Mouse (Mus musculus) frontal cortex, postnatal 25 days (tissue): Measurements from ENCODE around the gene Csnk1e.

Experiments used
- DNase-seq, 2 experiments: peaks; one replicate each; pipeline ENCODE4 v3.0.0; 2022; ENCODE audit warnings: low spot score in 2 of 2

The Csnk1e gene

DNA sequence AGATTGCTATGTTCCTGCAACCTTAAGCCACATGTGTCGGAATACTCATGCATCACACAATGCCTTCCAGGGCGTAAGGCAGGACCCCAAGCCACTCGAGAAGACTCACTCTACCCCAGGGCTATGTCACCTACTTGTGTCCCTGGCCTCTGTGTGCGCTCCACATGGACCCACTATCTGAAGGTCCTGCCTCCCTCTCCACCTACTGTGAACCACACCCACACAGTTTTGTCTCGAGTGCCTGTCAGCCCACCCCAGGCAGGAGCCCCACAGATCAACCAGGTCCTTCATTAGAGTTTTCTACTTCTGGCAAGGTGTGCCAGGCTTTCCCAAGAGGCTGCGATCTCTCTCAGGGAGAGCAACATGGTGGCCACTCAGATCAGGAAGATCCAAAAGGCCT, 60.1 kb downstream of the Csnk1e start:
- DNase-seq: no peak

DNA sequence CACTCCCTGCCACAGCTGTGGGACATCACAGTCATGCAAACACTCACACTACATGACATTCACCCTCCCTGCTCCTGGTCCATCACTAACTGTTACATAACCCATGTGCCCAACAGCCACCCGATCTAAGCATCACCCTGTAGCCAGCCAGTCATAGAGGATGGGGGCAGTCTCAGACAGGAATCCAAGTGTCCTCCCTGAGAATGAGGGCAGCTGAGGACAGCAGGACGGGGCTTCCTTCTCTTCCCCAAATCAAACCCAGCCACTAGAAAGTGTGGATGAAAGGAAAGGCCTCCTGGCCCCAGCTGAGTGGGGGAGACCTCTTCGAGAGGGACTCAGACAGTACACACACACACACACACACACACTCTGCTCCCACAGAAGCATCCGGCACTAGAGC, 60.5 kb downstream of the Csnk1e start:
- DNase-seq: no peak

DNA sequence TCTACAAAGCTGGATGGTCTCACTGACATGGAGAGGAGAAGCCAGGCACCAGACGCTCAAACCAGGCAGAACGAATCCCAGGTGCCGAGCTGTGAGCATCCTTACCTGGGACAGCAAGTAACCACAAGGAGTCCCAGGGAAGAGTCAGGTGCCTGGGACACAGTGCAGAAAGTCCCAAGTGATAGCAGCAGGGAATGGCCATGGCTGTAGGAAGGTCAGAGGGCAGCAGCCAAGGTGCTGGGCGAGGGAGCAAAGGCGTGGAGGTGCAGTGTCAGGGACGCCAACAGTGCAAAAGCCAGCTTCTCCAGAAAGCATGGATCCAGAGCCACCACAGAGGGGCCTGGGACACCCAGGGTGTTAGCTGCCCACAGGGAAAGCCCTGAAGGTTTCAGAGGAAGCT, 62.3 kb downstream of the Csnk1e start:
- DNase-seq: no peak

DNA sequence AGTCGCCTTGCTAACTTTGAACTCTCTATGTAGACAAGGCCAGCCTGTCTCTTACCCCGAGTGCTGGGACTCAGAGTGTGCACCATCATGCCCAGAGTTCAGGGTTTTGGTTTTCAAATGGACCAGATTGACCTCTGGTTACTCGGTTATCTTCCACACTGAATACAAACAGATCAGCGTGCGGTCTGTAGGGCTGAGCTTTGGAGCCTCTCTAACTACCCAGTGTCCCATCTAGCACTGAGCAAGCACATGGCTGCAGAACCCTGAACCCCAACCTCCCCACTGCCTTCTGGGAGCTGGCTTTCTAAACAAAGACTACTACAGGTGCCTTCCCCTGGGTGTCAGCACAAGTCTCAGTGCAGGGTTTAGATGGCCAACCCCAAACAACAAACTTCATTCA, 62.8 kb downstream of the Csnk1e start:
- DNase-seq: no peak

DNA sequence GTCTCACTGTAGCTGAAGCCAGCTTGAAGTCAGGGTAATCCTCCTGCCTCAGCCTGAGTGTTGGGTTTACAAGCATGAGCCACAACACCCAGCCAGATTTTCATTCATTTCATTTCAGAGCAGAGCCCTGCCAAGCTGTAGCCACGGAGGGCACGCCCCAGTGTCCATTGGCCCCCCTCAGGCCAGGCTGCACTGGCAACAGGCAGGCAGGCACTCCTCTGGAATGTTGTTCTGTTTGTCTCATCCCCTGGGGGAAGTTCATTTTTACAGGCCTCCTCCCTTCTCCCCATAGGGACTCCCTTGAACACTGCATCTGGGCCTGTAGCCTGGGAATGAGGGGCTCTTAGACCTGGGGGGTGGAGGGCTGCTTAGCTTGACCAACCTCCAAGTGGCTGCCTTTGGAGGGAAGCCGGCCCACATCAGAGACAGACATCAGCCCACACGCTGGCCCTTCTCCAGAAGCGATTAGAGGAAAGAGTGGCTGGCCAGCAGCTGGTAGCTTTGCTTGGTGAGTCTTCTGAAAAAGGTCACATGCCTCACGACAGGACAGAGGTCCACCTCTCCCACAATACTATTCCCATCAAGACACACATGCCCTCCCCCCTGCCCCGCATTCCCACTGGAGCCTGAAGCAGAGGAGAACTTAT, 63.8 kb downstream of the Csnk1e start:
- no peak for DNase-seq

DNA sequence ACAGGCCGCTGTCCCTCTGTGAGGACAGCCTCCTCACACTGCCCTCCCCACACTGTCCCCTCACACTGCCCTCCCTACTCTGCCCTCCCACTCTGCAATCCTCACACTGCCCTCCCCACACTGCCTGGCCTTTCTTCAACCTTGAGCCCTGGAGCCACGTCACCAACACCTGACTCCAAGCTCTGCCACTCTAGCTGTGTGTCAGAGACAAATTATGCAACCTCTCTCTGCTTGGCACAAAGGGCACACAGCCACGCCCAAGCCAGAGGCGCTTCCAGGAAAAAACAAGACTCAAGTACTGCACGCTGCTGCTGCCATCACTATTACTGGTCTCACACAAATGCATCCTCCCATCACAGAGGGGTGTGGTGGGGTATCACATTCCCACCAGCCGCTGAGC, 64.9 kb downstream of the Csnk1e start:
- no peak for DNase-seq

DNA sequence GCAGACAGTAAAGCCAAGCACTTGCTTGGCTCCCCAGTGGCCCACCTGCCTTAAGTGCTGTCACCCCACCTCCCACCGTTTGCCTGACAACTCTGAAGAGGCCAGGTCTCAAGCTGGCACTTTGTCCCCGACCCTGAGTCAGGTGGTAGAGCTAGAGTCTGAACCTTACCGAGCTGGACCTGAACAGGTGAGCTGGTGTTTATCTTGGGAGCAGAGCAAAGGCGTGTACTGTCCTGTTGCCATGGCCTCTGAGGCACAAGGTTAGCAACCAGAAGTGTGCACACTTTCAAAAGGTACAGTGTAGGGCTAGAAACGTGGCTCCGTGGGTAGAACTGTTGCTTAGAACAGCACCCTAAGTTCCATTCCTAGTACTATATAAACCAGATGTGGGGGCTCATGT, 67.2 kb downstream of the Csnk1e start:
- DNase-seq: no peak

DNA sequence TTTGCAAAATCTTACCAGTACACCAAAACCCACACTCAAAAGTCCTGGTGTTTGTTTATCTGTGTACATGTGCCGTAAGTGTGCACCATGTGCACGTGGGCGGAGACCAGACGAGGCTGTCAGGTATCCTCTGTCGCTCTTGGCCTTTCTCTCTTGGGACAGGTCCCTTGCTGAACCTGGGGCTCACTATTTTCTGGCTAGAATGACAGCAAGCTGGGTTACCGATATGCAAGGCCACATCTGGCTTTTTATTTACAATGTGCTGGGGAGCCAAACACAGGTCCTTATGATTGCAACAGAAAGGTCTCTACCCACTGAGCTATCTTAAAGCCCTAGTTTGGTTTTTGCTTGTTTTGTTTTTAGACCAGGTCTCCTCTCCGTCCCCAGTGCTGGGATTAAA, 67.8 kb downstream of the Csnk1e start:
- DNase-seq: no peak

DNA sequence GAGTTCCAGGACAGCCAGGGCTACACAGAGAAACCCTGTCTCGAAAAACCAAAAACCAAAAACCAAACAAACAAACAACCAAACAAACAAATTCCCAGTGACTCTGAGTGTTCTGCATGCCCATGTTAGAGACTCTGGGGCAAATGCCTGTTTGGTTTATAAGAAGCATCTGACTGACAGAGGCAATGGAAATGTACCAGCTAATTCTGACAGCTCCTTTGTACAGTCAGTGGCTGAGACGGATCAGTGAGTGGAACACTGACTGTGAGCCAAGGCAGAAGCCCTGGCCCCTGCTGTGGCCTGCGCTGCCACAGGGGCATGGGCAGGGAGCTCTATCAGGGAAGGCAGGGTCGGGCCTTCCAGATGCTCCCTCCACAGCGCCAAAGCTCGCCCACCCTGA, 68.3 kb downstream of the Csnk1e start:
- DNase-seq: no peak

DNA sequence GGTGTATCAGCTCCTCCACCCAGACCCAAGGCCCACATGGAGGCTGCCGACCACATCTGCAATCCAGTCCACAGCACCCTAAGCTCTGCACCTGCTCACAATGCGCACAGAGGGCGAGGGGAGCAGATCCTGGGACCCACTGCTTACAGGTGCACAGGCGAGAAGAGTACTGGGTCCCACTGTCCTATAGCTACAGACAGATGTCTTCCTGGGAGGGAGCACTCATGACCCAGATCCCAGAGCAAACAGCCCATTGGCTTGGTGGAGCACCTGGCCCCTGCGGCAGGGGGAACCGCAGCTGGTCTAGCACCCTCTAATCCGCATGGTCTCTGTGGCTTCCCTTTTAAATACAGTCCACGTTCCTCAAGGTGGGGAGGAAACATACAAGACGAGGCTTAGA, 73.7 kb downstream of the Csnk1e start:
- DNase-seq: no peak

DNA sequence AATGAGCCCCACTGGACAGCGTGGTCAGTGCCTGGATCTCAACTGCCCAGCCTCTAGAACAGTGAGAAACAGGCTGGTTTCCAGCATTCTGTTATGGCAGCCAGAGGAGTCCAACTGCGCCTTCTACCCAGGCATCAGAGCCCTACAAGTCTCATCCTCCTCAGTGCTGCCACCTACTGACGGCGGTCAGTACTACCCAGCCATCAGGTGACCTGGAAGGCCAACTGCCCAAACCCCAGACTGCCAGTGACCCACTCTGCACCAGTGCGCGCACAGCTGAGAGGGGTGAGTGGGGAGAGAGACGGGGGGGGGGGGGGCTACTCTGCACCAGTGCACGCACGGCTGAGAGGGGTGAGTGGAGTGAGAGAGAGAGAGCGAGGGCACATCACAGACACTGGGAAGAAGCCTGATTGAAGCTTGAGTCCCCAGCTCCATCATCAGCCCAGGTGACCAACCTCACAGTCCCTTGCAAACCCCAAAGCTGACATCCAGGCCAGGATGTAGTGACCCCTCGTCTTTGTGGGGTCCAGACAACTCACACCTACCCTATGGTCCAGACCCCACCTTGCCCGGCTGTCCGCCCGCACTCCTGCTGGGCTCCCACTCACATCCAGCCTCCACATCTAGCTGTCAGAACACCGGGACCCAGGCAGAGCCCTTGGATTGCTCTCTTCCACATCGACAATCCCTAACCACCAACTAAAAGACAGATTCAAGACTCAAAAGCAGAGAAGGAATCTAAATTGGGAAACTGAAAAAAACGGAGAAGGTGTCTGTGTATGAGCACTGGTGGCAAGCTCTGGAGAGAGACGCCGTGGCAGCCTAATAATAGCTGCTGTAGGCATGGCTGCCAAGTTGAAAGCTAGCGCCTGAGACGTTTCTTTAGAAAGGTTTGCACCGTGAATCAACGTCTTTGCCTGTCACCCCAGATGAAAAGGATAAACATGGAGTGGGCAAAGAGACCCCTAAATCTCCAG, 74.6 kb downstream of the Csnk1e start:
- DNase-seq: peak in 1 of 2 experiments; percentile 49

DNA sequence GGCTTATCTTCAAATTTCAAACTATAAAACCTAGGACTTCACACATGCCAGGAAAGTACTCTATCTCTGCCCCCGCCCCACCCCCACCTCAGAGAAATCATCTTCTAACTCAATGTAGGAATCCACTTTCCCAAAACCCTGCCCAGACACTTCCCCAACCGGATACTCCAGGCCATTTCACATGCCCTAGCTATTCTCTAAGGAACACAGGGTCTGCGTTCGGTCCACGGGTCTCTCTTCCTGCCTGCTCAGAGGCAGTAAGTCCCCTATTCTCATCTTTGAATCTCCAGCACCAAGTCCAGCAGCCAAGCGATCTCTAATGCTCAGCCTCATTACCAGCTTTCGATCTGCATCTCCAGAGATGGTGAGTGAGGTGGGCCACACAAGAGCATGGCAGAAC, 75.7 kb downstream of the Csnk1e start:
- no peak for DNase-seq

DNA sequence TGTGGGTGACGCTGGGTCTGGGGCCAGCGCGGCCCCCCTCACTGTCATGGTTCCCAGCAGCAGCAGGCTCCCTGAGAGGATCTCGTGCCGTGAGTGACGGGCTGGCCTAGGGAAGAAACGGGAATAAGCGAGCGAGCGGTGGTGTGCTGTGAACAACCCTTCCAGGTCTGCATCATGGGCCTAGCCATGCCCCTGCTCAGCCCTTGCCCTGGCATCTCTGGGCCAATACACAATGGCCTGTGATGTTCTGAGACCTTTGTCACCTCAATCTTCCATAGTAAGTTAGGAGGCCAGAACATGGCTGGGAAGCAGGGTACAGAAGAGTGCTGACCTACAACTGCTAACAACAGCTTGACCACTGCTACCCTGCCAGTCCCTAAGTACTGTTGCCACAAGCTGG, 76.8 kb downstream of the Csnk1e start:
- no peak for DNase-seq

DNA sequence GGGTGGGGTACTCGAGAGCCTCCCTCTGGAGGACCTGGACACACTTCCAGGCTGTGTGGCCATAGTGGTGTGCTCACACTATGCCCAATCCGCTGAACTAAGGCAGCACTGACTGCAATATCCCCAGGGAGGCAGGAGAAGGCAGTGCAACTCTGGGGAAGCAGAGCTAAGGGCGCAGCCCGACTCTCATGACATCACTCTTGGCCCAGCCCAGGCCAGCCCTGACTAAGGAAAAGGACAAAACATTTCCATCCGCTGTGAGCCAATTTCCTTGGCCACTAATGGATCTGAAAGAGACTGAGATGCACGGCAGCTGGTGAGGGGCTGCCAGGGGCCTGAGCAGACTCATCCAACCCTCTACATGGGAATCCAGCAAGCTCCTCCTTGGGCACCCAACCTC, 77.7 kb downstream of the Csnk1e start:
- no peak for DNase-seq

DNA sequence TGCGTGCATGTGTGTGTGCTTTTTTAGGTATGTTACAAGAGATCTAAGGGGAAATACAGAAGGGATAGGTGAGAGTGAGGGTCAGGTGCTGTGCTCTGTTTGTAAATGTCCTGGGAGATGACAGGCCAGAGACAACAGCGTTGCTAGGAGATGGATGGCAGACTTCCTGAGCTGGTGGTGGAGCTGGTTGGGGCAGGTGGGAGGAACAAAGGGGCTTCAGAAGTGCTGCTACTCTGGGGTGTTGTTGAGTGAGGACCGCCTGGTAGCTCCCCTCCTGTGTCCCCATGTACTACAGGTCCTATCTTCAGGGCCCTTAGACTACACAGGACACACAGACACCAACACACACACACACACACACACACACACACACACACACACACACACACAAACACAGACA, 80.6 kb downstream of the Csnk1e start:
- DNase-seq: no peak

DNA sequence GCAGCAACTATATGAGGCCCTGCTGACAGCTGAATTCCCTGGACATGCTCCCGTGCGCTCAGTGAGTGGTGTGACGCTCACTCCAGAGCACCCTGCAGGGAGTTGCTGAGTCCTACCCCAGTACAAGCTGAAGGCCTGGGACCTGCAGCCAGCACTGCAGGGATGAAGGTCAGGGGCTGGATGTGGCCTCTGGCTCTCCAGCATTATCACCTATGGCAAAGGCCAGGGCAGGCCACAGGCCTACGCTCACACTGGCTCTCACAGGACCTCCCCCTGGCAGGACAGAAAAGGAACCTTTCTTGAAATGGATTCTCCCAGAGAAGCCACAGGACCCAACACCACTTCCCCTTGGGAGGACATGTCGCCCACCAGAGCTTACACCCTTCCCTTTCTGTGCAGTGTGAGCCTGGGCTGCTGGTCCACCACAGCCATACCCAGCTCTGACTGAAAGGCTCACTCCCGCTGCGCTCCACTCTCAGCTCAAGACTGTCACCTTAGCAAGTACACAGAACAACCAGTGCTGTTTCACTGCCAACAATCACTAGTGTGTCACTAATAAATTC, 85.0 kb downstream of the Csnk1e start:
- DNase-seq: no peak

DNA sequence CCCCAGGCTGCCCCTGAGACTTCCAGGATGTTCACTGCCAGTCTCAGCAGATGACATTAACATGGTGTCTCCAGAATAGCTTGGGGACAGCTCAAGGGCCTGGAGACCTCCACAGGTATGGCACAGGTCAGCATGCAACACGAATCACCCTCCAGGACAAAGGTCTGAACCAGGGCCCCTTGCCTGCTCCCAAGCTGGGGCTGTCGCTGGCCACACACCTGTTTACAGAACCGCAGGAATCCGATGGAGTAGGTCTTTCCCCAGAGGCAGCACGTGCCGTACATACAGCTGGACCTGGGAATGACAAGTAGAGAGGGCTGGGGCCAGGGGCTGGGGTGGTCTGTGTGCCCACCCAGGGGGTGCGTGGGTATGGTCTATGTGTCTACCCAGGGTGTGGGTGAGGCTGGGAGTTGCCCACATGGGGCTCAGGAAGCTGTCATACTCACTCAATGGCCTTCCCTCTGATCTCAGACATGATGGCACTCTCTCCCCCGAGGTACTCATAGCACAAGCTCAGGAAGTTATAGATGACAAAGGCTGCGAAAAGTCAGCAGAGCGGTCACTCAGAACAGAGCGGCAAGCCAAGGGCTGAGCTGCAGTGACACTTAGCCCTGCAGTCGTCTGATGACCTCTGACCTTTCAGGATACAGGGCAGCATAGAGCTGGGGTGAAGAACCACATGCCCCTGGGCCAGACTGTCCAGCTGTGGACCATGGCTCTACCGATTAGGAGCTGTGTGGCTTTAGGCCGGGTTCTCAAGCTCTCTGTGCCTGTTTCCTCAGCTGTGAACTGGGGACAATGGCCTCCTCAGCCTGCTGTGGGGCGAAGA, 85.7 kb downstream of the Csnk1e start:
- DNase-seq: no peak

DNA sequence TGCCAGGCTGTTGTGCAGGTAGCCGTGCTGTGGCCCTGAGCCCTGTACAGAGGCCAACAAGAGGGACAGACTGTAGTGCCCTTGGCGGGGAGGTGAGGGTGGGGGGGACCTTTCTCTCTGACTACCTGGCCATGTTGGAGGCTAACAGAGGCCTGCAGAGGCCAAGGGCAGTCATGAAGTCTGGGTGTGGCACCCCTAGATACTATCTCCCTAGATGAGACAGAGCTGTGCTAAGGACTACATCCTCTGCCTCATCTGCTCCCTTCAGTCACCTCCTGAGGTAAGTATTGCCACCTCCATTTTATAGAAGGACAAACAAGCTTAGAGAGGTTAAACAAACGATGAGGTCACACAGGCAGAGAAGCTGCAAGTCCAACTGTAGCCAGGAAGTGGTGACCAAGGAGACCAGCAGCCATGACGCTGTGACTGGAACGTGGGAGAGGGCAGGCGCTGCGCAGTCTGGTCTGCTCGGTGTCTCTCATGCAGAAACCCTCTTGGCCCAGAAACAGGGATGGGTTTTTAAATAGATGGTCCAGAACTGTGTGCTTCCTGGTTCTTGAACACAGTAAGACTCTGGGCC, 86.4 kb downstream of the Csnk1e start:
- no peak for DNase-seq

DNA sequence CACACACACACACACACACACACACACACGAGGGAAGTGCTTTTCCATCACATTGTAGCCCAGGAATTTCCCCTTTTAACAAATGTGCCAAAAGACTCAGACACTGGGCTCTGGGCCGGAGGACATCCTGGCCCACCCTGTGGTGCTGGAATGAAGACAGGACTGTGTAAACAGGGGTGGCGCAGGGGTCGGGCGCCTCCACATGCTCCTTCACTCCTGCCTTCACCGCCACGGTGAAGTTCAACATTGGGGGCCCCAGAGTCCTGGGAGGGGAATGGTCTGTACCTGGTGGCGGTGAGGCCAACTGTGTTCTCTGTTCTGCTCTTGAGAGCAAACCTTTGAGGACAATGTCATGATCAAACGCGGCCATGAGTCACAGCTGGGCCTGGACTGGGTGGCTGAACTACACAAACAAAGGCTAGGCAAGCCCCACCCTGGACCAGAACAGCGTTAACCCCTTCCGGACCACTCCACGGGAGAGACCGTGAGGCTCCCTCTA, 87.0 kb downstream of the Csnk1e start:
- no peak for DNase-seq
